Mouse (Mus musculus): ENCODE data around the gene Rer1. TPM values are rescaled to one million over a fixed set of nuclear protein-coding genes. Genes with fewer than 3 reads are reported as not detected.
"Not testable (repeated sequence)": the region's sequence is repeated elsewhere in the genome, so short reads cannot be mapped to it uniquely, and the experiment has no call there.

Rer1 gene
- total RNA-seq, 2 experiments from 2014 or later: 62.4 to 67.5 TPM

DNA sequence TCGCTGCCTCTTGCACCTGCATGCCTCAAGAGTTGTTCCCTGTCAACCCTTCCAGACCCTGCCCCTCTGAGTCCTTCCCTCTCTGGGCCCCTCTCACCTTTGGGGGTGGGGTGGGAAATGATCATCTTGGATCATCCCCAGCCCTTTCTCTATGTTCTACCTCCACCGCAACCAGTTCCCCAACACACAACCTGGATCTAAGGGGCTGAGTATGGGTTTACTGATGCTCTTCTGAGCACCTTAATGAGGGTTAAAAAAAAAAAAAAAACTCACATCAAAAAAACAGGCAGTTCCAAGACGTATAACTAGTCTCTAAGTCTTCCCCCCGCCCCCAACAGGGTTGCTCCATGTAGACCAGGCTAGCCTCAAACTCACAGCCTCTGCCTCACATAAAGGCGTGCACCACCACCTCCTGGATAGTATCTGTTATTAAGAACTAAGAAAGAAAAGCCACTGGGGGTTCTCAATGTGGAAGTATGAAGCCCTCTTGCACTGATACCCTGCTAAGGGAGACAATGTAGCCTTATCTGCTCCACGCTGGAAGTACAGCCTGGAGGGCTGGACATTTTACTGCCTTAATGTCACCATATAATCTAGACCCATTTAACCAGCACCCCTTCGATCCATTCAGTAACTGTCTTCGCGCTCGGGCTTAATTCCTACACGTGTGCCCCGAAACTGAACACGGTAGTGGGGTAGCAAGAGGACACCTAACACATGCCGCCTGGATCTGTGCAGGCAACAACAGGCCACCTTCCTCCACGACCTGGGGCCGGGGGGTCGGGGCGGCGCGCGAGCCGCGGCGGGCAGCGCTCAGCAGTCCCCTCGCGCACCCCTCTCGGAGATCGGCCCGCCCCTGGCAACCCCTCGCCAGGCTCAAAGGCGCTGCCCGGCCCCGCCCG is 725 bp downstream of the Rer1 start:
- no peak for DNase-seq (ENCODE audit: extremely low spot score in 1 of 2, low spot score in 2 of 2)
- peak overlapping the region; percentile 97 for H3K4me3 ChIP-seq
- intact Hi-C loops (cut with DNase I): no loop called here
- no peak for TF ChIP-seq CTCF (IDR thresholded peaks at IDR 0.05)
- H3K27ac ChIP-seq: peak overlapping the region; percentile 87

DNA sequence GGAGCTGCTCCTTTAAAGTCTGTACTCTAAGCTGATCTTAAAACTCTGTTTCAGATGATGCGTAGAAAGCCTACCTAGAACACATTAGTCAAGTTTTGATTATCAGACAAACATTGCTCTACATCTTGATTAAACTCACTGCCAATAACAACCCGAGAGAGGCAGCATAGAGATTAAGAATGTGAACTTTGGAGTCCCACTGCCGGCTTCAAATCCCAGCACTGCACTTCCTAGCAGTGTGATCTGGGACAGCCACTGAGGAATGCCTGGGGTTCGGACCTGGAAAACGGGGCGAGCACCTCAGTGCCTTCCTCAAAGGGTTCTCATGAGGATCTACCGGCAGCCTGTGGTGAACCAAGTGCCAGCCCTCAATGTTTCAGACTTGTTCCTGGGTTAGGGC is 1.8 kb downstream of the Rer1 start:
- intact Hi-C loops (cut with DNase I): no loop called here
- Histone ChIP-seq H3K27ac (no peak overlapping the region), H3K4me3 (no peak overlapping the region)
- DNase-seq (ENCODE audit: extremely low spot score in 1 of 2, low spot score in 2 of 2): no peak
- no peak for TF ChIP-seq CTCF (IDR thresholded peaks at IDR 0.05)

DNA sequence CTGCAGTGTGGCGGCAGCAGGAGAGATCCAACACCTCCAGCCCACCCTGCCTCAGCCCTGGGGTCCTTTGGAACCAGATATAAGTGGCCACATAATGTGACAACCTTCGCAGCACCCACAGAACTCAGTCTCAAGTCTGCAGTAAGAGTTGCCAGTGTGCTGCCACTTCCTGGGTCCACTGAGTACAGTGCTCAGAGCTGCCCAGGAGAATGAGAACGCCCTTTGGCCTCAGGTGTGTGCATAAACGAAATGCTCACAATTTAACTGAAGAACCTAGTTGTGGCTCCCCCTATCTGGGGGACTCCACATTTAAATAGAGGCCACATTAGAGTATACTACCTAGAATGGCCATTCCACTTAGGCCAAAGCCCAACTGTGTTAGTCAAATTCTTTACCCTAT is 2.6 kb downstream of the Rer1 start:
- intact Hi-C loops (cut with DNase I): no loop called here
- no peak overlapping the region for H3K27ac ChIP-seq
- TF ChIP-seq CTCF (IDR thresholded peaks at IDR 0.05): no peak; the same call in 1 of the 2 replicates
- no peak overlapping the region for H3K4me3 ChIP-seq
- no peak for DNase-seq (ENCODE audit: extremely low spot score in 1 of 2, low spot score in 2 of 2)

DNA sequence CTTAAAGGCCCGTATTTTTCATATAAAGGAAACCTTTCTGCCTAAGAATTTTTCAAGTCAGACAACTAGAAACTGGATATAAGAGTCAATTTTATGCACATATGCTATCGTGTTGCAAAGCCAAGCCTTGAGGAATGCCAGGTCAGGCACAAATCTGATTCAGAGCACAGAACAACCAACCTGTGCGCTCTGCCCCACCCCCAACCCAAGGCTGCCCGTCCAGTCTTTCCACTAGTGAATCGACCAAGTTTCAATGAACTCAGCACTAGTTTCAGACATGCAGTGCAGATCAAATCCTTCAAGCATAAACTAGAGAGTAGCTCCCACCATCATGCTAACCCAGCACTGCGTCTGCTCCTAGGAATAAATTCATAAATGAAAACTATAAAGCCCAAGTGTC is 6.5 kb downstream of the Rer1 start:
- Histone ChIP-seq H3K27ac (no peak overlapping the region), H3K4me3 (no peak overlapping the region)
- no peak for DNase-seq (ENCODE audit: extremely low spot score in 1 of 2, low spot score in 2 of 2)
- no peak for TF ChIP-seq CTCF (IDR thresholded peaks at IDR 0.05)
- intact Hi-C loops (cut with DNase I): no loop called here

- DNase-seq (ENCODE audit: extremely low spot score in 1 of 2, low spot score in 2 of 2); H3K27ac ChIP-seq; H3K4me3 ChIP-seq; intact Hi-C loops (cut with DNase I): not testable (repeated sequence)
Observed at GRCm38 (mm10) chr4:155078808-155079207, 7.4 kb downstream of the Rer1 start.

DNA sequence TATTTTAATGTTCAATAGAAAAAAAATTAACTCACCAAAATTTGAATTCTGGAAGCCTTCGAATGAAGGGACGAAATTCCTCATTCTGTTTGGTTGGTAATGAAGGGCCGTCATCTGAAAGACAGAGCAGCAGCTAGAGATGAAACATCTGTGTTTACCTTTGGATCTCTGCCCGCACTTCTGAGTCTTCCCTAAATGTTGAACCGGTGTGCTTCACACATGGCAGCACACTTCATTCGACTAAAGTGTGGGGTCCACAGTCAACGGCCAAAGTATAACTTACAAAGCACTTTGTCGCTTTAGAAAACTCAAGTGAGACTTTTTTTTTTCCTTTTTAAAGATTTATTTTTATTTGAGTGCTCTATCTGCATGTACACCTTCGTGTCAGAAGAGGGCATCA is 9.5 kb downstream of the Rer1 start:
- H3K27ac ChIP-seq: no peak overlapping the region
- no peak for DNase-seq (ENCODE audit: extremely low spot score in 1 of 2, low spot score in 2 of 2)
- intact Hi-C loops (cut with DNase I): no loop called here
- TF ChIP-seq CTCF (IDR thresholded peaks at IDR 0.05): no peak; the same call in 1 of the 2 replicates
- H3K4me3 ChIP-seq: no peak overlapping the region

DNA sequence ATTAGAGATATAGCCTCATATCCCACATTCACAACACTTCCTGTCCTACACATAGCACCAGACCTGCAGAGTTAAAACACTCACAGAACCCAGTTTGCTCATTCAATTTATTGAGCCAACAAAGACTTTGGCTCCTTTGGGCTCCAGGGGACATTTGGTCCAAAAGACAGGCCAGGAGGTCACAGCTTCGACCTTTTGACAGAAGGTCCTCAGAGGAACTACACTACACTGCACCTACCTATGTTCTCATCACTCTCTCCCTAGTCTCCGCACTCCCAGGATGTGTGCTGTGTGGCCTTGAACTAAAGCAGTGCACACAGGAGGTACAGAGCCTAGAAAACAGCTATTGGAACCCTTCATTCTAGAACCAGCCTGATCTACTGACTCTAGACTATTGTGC is 10.4 kb downstream of the Rer1 start:
- TF ChIP-seq CTCF (IDR thresholded peaks at IDR 0.05): no peak
- DNase-seq (ENCODE audit: extremely low spot score in 1 of 2, low spot score in 2 of 2): no peak
- H3K27ac ChIP-seq: no peak overlapping the region
- intact Hi-C loops (cut with DNase I): no loop called here
- H3K4me3 ChIP-seq: no peak overlapping the region

DNA sequence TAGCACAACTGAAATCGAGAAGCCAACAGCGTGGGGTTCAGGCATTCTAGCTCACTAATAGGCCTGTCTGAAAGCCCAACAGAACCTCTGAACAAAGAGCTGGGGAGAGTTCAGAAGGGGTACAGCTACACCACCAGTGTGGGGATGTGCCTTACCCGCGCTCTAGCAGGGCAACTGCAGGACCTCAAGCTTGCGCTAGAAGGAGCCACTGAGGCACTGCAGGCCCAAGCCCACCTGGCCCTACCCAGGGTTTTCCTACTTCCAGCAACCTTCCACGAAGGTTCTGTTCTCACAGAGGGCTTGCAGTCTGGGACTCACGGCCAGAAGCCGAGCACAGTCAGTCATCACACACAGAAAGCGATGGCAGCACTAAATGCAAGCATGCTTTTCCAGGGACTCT is 11.0 kb downstream of the Rer1 start:
- Histone ChIP-seq H3K27ac (no peak overlapping the region), H3K4me3 (no peak overlapping the region)
- DNase-seq (ENCODE audit: extremely low spot score in 1 of 2, low spot score in 2 of 2): no peak
- intact Hi-C loops (cut with DNase I): no loop called here
- peak; percentile 17 for TF ChIP-seq CTCF (IDR thresholded peaks at IDR 0.05)

DNA sequence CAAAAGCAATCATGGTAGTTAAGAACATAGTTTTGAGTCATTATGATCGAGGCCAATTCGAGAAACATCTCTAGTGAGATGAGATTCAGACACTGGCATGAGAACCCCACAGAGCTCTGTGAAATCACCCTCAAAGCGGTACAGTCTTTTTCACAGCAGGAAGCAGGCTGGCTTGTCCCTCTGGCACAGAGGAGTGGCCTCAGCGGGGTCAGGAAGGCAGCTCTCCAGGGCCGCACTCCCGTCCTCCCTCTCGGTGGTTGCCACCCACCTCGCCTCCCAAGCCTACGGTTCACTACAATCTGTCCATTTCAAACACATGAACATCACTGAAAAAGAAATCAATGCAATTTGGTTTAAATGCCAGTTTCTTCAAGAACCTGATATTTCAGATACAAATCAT is 11.8 kb downstream of the Rer1 start:
- intact Hi-C loops (cut with DNase I): no loop called here
- no peak overlapping the region for H3K27ac ChIP-seq
- no peak for TF ChIP-seq CTCF (IDR thresholded peaks at IDR 0.05)
- DNase-seq (ENCODE audit: extremely low spot score in 1 of 2, low spot score in 2 of 2): no peak
- no peak overlapping the region for H3K4me3 ChIP-seq

DNA sequence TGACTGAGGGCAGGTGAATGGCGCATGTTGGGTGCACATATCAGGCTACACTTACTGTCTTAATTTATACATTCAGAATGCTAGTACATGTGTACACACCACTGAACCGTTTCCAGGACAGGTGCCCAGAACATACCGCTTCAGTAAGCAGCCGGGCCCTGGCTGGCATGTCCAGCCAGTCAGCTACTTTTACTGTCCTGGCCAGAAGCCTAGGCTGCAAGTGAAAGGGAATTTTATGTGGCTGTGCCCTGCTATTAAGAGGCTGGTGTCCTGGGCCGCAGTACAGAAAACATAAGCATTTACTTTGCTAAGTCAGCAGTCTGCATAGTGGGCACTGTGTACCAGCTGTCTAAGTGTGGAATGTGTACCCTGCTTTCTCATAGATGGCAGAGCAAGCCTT is 15.3 kb downstream of the Rer1 start:
- no peak overlapping the region for H3K27ac ChIP-seq
- DNase-seq (ENCODE audit: extremely low spot score in 1 of 2, low spot score in 2 of 2): no peak
- intact Hi-C loops (cut with DNase I): no loop called here
- no peak for TF ChIP-seq CTCF (IDR thresholded peaks at IDR 0.05)
- no peak overlapping the region for H3K4me3 ChIP-seq

DNA sequence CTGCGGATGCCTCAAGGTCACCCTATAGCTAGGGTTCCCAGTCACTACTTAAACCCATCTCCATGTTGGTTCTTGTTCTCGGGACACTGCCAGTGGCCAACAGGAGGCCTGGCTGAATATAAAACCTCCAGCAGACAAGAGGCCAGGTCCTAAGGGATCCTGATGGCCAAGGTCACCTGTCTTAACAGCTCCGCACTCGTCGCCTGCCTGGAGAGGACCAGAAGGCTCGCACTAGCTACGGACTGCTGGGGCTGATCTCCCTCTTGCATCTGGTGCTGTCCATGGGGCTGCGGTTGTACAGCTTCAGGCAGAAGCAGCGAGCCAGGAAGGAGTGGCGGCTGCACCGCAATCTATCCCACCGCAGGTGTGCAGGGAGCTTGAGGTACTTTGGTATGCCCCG is 16.0 kb downstream of the Rer1 start:
- Histone ChIP-seq H3K4me3 (no peak overlapping the region), H3K27ac (no peak overlapping the region)
- intact Hi-C loops (cut with DNase I): no loop called here
- no peak for TF ChIP-seq CTCF (IDR thresholded peaks at IDR 0.05)
- DNase-seq (ENCODE audit: extremely low spot score in 1 of 2, low spot score in 2 of 2): no peak

DNA sequence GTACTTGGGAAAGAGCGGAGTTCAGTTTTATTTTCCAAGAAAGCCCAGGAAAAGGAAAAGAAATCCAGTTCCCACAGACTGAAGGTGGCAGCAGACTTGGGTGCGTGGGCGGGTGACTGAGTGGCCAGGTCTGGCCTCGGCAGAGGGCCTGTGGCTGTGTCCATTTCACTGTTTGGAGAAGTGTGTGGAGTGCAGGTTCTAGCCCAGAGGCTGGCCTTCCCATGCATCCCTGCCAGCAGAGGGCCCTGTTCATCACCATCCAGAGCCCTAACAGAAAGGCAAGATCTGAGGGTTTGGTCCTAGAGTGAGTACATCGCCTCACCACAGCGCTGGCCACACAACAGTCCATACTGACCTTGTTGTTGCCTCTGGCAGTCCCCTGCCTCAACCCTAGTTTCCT is 17.0 kb downstream of the Rer1 start:
- H3K4me3 ChIP-seq: no peak overlapping the region
- H3K27ac ChIP-seq: no peak overlapping the region
- peak; percentile 52 for TF ChIP-seq CTCF (IDR thresholded peaks at IDR 0.05)
- DNase-seq (ENCODE audit: extremely low spot score in 1 of 2, low spot score in 2 of 2): peak; percentile 29 to 44
- intact Hi-C loops (cut with DNase I): no loop called here

- intact Hi-C loops (cut with DNase I): no loop called here
- no peak for DNase-seq (ENCODE audit: extremely low spot score in 1 of 2, low spot score in 2 of 2)
Observed at GRCm38 (mm10) chr4:155068357-155068972, 17.7 kb downstream of the Rer1 start.

More at GRCm38 (mm10) chr4:155068357-155068972, 17.7 kb downstream of the Rer1 start:
- no peak for TF ChIP-seq CTCF (IDR thresholded peaks at IDR 0.05)
- H3K4me3 ChIP-seq: no peak overlapping the region
- H3K27ac ChIP-seq: no peak overlapping the region; the same call in 1 of the 2 replicates
